Mouse (Mus musculus): ENCODE results near the gene Nxf7. TPM values are rescaled to one million over a fixed set of nuclear protein-coding genes. Genes with fewer than 3 reads are reported as not detected.
A peak's percentile ranks its signal among the peaks of the same experiment; 100 is the strongest.
"Not testable (repeated sequence)": the region's sequence is repeated elsewhere in the genome, so short reads cannot be mapped to it uniquely, and the experiment has no call there.

Gene Nxf7
- 0.05 and 0.14 TPM in 2 replicates for polyA plus RNA-seq (2015; fragmentation: Nextera tagmentation; extraction: Ambion mirVana)

GRCm38 (mm10) chrX:135598677-135599076, at the start of gene Nxf7:
Gene Nxf7, minus strand, starts transcription at chrX:135598777.
- Histone ChIP-seq H3K27ac (ENCODE audit: low read length) (no peak within 1 kb of the TSS), H3K36me3 (ENCODE audit: control insufficient read depth, insufficient read depth) (no peaks in the 10 kb centered on the region), H3K27me3 (ENCODE audit: control insufficient read depth, insufficient read depth, low read depth, low read length) (no peaks in the 10 kb centered on the region), H3K9me3 (replicated peaks; ENCODE audit: control insufficient read depth, low read length) (no peaks in the 10 kb centered on the region; the same call in 1 of the 2 replicates), H3K4me3 (ENCODE audit: low read depth, low read length) (no peak within 1 kb of the TSS), H3K4me1 (ENCODE audit: control insufficient read depth, low read depth, low read length) (no peaks in the 10 kb centered on the region), H3K4me2 (ENCODE audit: low read depth, low read length) (no peak within 1 kb of the TSS), H3K9ac (ENCODE audit: low read depth, low read length) (no peak within 1 kb of the TSS)
- no peak for ATAC-seq (ENCODE audit: low read depth)
- WGBS (ENCODE audit: insufficient replicate concordance) = 60% methylated on average over 2 of the region's 2 CpGs

GRCm38 (mm10) chrX:135627605-135628004, 29.0 kb upstream of the Nxf7 start, which contains the start of gene Prame:
Gene Prame, minus strand, starts transcription at chrX:135627705.
- H3K4me2 ChIP-seq (ENCODE audit: low read depth, low read length) = no peak within 1 kb of the TSS
- no peak for ATAC-seq (ENCODE audit: low read depth)
- 65% methylated on average over 11 of the region's 11 CpGs for WGBS (ENCODE audit: insufficient replicate concordance)
- H3K27me3 ChIP-seq (ENCODE audit: control insufficient read depth, insufficient read depth, low read depth, low read length) = no peaks in the 10 kb centered on the region
- no peak within 1 kb of the TSS for H3K27ac ChIP-seq (ENCODE audit: low read length)
- no peak within 1 kb of the TSS for H3K4me3 ChIP-seq (ENCODE audit: low read depth, low read length)
- no peaks in the 10 kb centered on the region for H3K4me1 ChIP-seq (ENCODE audit: control insufficient read depth, low read depth, low read length)
- no peak within 1 kb of the TSS for H3K9ac ChIP-seq (ENCODE audit: low read depth, low read length)
- no peaks in the 10 kb centered on the region for H3K9me3 ChIP-seq (replicated peaks; ENCODE audit: control insufficient read depth, low read length)
- no peaks in the 10 kb centered on the region for H3K36me3 ChIP-seq (ENCODE audit: control insufficient read depth, insufficient read depth)

- H3K4me2 ChIP-seq (ENCODE audit: low read depth, low read length); H3K4me1 ChIP-seq (ENCODE audit: control insufficient read depth, low read depth, low read length); H3K9ac ChIP-seq (ENCODE audit: low read depth, low read length); H3K9me3 ChIP-seq (replicated peaks; ENCODE audit: control insufficient read depth, low read length); ATAC-seq (ENCODE audit: low read depth); H3K27me3 ChIP-seq (ENCODE audit: control insufficient read depth, insufficient read depth, low read depth, low read length); H3K36me3 ChIP-seq (ENCODE audit: control insufficient read depth, insufficient read depth); H3K4me3 ChIP-seq (ENCODE audit: low read depth, low read length); H3K27ac ChIP-seq (ENCODE audit: low read length): not testable (repeated sequence)
- WGBS (ENCODE audit: insufficient replicate concordance) = 53% methylated on average over 3 of the region's 3 CpGs
These were observed 2.9 kb upstream of the Nxf7 start for GRCm38 (mm10) chrX:135601298-135602029.

GRCm38 (mm10) chrX:135598096-135598495, 481 bp downstream of the Nxf7 start:
- H3K9me3 ChIP-seq (replicated peaks; ENCODE audit: control insufficient read depth, low read length) = no peaks in the 10 kb centered on the region; the same call in 1 of the 2 replicates
- no peak overlapping the region for H3K4me2 ChIP-seq (ENCODE audit: low read depth, low read length)
- H3K4me1 ChIP-seq (ENCODE audit: control insufficient read depth, low read depth, low read length) = no peaks in the 10 kb centered on the region
- no peaks in the 10 kb centered on the region for H3K36me3 ChIP-seq (ENCODE audit: control insufficient read depth, insufficient read depth)
- WGBS (ENCODE audit: insufficient replicate concordance) = 66% methylated on average over 13 of the region's 13 CpGs
- H3K9ac ChIP-seq (ENCODE audit: low read depth, low read length) = no peak overlapping the region
- H3K27me3 ChIP-seq (ENCODE audit: control insufficient read depth, insufficient read depth, low read depth, low read length) = no peaks in the 10 kb centered on the region
- no peak for ATAC-seq (ENCODE audit: low read depth)
- no peak overlapping the region for H3K27ac ChIP-seq (ENCODE audit: low read length)
- no peak overlapping the region for H3K4me3 ChIP-seq (ENCODE audit: low read depth, low read length)

- 62% methylated on average over 1 of the region's 1 CpGs for WGBS (ENCODE audit: insufficient replicate concordance)
- Histone ChIP-seq H3K27ac (ENCODE audit: low read length) (no peak overlapping the region), H3K4me3 (ENCODE audit: low read depth, low read length) (no peak overlapping the region), H3K36me3 (ENCODE audit: control insufficient read depth, insufficient read depth) (no peaks in the 10 kb centered on the region), H3K27me3 (ENCODE audit: control insufficient read depth, insufficient read depth, low read depth, low read length) (no peaks in the 10 kb centered on the region), H3K9ac (ENCODE audit: low read depth, low read length) (no peak overlapping the region), H3K9me3 (replicated peaks; ENCODE audit: control insufficient read depth, low read length) (no peaks in the 10 kb centered on the region), H3K4me2 (ENCODE audit: low read depth, low read length) (no peak overlapping the region), H3K4me1 (ENCODE audit: control insufficient read depth, low read depth, low read length) (no peaks in the 10 kb centered on the region)
- ATAC-seq (ENCODE audit: low read depth) = no peak
These were observed 22.2 kb downstream of the Nxf7 start for GRCm38 (mm10) chrX:135576412-135576811.

GRCm38 (mm10) chrX:135574958-135575628, 23.5 kb downstream of the Nxf7 start:
- H3K27me3 ChIP-seq (ENCODE audit: control insufficient read depth, insufficient read depth, low read depth, low read length); H3K36me3 ChIP-seq (ENCODE audit: control insufficient read depth, insufficient read depth); H3K9ac ChIP-seq (ENCODE audit: low read depth, low read length); H3K27ac ChIP-seq (ENCODE audit: low read length); H3K4me3 ChIP-seq (ENCODE audit: low read depth, low read length); H3K4me2 ChIP-seq (ENCODE audit: low read depth, low read length); H3K4me1 ChIP-seq (ENCODE audit: control insufficient read depth, low read depth, low read length); ATAC-seq (ENCODE audit: low read depth); H3K9me3 ChIP-seq (replicated peaks; ENCODE audit: control insufficient read depth, low read length): not testable (repeated sequence)
- 42% methylated on average over 9 of the region's 9 CpGs for WGBS (ENCODE audit: insufficient replicate concordance)

- H3K36me3 ChIP-seq (ENCODE audit: control insufficient read depth, insufficient read depth); H3K27ac ChIP-seq (ENCODE audit: low read length); H3K4me1 ChIP-seq (ENCODE audit: control insufficient read depth, low read depth, low read length); H3K4me2 ChIP-seq (ENCODE audit: low read depth, low read length); H3K4me3 ChIP-seq (ENCODE audit: low read depth, low read length); H3K9me3 ChIP-seq (replicated peaks; ENCODE audit: control insufficient read depth, low read length); H3K9ac ChIP-seq (ENCODE audit: low read depth, low read length); H3K27me3 ChIP-seq (ENCODE audit: control insufficient read depth, insufficient read depth, low read depth, low read length): not testable (repeated sequence)
- 0 out of 2 replicates have a peak, but pooled peaks have one; percentile 21 for ATAC-seq (ENCODE audit: low read depth)
- WGBS (ENCODE audit: insufficient replicate concordance) = 29% methylated on average over 8 of the region's 8 CpGs
These were observed 24.2 kb downstream of the Nxf7 start for GRCm38 (mm10) chrX:135574261-135574957.

- not testable (repeated sequence) for ATAC-seq (ENCODE audit: low read depth); H3K27ac ChIP-seq (ENCODE audit: low read length); H3K4me2 ChIP-seq (ENCODE audit: low read depth, low read length); H3K27me3 ChIP-seq (ENCODE audit: control insufficient read depth, insufficient read depth, low read depth, low read length); H3K9ac ChIP-seq (ENCODE audit: low read depth, low read length); H3K36me3 ChIP-seq (ENCODE audit: control insufficient read depth, insufficient read depth); H3K4me3 ChIP-seq (ENCODE audit: low read depth, low read length); H3K4me1 ChIP-seq (ENCODE audit: control insufficient read depth, low read depth, low read length); H3K9me3 ChIP-seq (replicated peaks; ENCODE audit: control insufficient read depth, low read length)
- 9% methylated on average over 1 of the region's 2 CpGs for WGBS (ENCODE audit: insufficient replicate concordance)
These were observed 29.1 kb downstream of the Nxf7 start for GRCm38 (mm10) chrX:135569467-135569866.

- not testable (repeated sequence) for H3K4me2 ChIP-seq (ENCODE audit: low read depth, low read length); H3K27me3 ChIP-seq (ENCODE audit: control insufficient read depth, insufficient read depth, low read depth, low read length); H3K27ac ChIP-seq (ENCODE audit: low read length); H3K4me3 ChIP-seq (ENCODE audit: low read depth, low read length); H3K9me3 ChIP-seq (replicated peaks; ENCODE audit: control insufficient read depth, low read length); H3K4me1 ChIP-seq (ENCODE audit: control insufficient read depth, low read depth, low read length); H3K9ac ChIP-seq (ENCODE audit: low read depth, low read length); ATAC-seq (ENCODE audit: low read depth); H3K36me3 ChIP-seq (ENCODE audit: control insufficient read depth, insufficient read depth)
- WGBS (ENCODE audit: insufficient replicate concordance) = 22% methylated on average over 4 of the region's 4 CpGs
These were observed 33.6 kb downstream of the Nxf7 start for GRCm38 (mm10) chrX:135564934-135565333.

All from liver, embryonic 16.5 days (tissue).